Mouse (Mus musculus) urinary bladder, adult 18-20 months (tissue): ENCODE measurements around the gene Dnttip1.

Source experiments
- DNase-seq, 2 experiments: peaks; one replicate each; pipeline ENCODE4 v3.0.0; 2022; ENCODE audit warnings: low spot score in 2 of 2, mixed read lengths in 2 of 2

Dnttip1 gene

DNA sequence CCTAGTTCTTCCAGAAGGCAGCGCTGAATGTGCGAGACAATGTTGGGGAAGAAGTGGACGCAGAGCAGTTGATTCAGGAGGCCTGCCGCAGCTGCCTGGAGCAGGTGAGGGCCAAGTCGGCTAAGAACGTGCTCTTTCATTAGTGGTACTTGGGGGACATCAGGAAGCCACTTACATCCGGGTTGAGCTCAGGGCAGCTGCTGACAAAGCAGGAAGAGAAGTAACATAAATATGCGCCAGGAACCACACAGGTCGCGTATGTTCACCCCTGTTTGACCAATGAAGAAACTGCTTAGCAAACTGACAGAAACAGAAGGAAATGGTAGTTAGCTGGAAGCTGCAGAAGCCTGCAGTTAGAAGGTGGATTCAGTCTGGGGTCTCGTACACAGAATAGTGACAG lies 8.3 kb downstream of the Dnttip1 start:
- no peak for DNase-seq

GRCm38 (mm10) chr2:164754800-164755199 lies 9.0 kb downstream of the Dnttip1 start:
- DNase-seq = no peak

- DNase-seq = no peak
Observed at GRCm38 (mm10) chr2:164757841-164758240, 12.1 kb downstream of the Dnttip1 start.

- DNase-seq = no peak
Observed at GRCm38 (mm10) chr2:164758692-164759091, 12.9 kb downstream of the Dnttip1 start.

- no peak for DNase-seq
Observed at GRCm38 (mm10) chr2:164760059-164760833, 14.5 kb downstream of the Dnttip1 start.

DNA sequence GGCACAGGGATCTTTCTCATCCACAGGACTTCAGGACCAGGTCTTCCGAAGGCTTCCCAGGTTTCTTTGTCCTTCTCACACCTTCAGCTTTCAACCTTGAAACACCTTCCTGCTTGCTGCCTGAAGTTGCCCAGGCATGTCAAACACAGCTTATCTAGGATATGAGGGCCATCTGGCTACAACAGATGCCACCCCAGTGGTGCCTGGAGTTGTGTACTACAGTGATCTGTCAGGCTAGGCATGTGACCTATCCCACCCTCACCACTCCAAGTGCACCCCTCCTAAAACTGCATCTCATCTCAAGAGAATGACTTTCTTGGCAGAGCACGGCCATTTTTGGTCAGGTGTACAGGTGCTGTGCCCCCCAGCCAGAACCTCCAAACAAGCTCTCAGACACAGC lies 15.7 kb downstream of the Dnttip1 start:
- no peak for DNase-seq

- no peak for DNase-seq
Observed at GRCm38 (mm10) chr2:164761971-164762370, 16.2 kb downstream of the Dnttip1 start.

DNA sequence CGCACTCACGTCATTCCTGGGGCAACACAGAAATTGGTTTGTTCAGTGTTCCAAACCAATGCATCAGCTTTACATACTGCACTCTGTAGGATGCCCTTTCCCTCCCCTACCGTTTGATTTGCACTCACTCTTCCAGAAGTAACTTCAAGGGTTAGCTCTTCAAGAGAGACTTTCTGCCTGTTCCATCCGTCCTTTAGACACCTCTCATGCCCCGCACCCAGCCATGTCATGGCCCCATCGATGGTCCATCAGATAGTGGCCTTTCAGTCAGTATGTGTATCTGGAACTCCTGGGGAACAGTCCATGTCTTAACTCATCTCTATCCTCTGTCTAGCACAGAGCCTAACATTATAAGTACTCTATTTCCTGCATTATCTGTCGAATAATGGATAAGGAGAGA lies 16.8 kb downstream of the Dnttip1 start:
- DNase-seq = no peak

DNA sequence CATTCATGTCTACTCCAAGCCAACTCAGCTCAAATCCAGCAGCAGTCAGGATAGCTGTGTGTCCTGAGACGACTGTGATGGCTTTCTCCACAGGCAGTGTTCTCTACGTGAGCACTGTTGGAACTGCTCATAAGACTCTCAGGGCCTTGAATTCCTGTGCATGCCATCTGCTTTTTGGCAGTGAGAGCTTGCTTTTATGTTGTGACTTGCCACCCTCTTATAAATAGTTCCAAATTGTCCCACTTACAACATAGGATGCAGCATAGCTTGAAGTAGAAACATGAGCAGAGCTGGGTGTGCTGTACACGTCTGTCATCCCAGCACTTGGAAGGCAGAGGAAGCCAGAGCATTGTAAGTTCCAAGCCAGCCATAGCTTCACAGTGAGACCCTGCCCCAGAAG lies 20.1 kb downstream of the Dnttip1 start:
- DNase-seq = no peak

- DNase-seq = no peak
Observed at GRCm38 (mm10) chr2:164767812-164768540, 22.2 kb downstream of the Dnttip1 start.

GRCm38 (mm10) chr2:164769258-164770037 lies 23.7 kb downstream of the Dnttip1 start, which contains the start of gene Ube2c:
Gene Ube2c (plus strand): TSS chr2:164769898.
- peak; percentile 93 to 97 for DNase-seq

- no peak for DNase-seq
Observed at GRCm38 (mm10) chr2:164770279-164770678, 24.5 kb downstream of the Dnttip1 start.

DNA sequence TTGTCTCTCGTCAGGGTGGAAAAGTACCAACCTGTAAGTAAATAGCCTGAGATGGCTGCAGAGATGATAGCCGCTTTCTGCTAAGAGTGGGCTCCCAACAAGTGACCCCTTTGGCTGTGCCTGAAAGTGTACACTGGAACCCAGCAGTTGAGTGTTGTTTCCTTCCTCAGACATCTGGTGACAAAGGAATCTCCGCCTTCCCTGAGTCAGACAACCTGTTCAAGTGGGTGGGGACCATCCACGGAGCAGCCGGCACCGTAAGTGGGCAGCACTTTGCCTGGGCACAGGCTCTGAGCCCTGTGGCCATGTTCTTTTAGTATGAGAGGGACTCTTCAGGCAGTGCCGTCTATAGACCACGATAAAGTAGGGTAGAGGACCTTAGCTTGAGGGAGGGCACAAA lies 25.3 kb downstream of the Dnttip1 start:
- no peak for DNase-seq

- no peak for DNase-seq
Observed at GRCm38 (mm10) chr2:164773229-164773988, 27.6 kb downstream of the Dnttip1 start.

GRCm38 (mm10) chr2:164773989-164774364 lies 28.2 kb downstream of the Dnttip1 start:
- no peak for DNase-seq

DNA sequence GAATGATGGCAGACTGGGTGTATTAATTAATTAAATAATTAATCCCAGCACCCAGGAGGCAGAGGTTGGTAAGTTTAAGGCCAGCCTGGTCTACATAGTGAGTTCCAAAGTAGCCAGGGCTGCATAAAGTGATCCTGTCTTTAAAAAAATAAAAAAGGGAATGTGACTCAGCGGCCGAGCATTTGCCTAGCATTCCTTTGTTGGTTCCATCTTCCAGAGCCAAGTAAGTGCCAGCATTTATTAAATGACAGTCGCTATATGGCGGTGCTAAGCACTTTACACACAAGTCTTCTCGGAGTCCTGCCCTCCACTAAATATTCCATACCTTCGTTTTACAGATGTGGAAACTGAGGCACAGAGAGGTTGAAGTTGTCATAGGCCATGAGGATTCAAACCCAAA lies 30.3 kb downstream of the Dnttip1 start:
- no peak for DNase-seq

DNA sequence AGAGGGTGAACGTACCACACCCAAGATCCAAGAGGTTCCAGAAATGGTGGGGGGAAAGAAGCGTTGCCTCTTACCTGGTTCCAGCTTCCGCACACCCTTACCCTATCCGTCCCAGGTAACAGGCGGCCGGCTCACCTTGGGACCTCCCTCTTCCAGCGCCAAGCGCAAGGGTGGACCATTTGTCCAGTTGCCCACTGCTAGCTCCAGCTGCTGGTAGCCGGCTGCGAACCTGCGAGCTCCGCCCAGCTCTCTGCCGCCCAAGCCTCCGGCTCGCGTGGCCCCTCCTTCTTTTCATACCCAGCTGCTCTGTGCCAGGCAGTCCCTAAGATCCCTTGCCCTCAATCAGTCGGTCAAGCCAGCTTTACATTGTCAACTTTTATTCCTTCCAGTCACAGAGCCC lies 31.0 kb downstream of the Dnttip1 start:
- DNase-seq = no peak

DNA sequence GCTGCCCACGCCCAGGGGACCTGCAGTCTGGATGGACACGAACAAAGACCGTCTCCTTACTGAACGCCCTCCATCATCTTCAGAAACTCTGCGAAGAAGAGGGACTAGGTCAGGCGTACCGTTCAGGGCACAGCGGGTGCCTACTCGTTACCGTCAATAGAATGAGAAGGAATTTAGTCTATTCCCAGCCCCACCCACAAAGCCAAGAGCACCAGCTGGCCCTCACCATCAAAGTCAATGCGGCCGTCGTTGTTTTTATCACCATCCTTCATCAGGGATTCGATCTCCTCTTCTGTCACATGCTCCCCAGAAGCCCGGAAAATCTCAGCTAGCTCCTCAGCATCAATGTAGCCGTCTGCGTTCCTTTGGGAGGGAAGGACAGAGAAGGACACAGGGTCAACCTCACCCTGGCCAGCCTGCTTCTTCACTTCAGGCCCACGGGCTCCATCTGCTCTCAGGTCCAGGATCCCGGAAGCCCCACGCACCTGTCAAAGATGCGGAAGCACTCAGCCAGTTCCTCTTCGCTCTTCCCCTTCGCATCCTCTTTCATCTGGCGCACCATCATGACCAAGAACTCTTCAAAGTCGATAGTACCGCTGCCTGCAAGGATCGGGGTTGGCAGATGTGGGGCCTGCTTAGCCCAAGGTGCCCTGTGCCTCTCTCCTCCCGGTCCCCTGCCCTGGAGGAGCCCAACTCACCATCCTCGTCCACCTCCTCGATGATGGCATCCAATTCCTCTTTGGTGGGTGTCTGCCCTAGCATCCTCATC lies 31.6 kb downstream of the Dnttip1 start:
- no peak for DNase-seq

- DNase-seq = no peak
Observed at GRCm38 (mm10) chr2:164778015-164778287, 32.2 kb downstream of the Dnttip1 start.

DNA sequence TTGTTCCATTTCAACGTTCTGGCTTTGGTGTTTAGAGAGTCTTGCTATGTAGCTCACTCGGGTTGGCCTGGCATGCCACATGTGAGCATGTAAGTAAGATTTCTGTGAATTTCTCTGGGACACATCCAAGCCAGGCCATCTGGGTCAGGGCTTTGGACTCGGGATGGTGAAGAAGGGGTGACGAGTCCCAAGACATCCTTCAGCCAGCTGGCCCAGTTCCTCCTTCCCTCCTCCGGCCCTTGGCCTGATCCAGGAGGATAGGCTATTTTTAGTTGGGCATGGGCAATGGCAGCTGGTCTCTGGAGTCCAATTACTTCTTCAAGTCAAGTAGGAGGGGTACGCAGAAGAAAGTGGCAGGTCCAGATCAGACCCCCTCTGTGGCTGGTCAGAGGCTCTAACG lies 33.0 kb downstream of the Dnttip1 start:
- no peak for DNase-seq

- no peak for DNase-seq
Observed at GRCm38 (mm10) chr2:164779481-164780086, 33.8 kb downstream of the Dnttip1 start, which contains the start of gene Tnnc2. Gene Tnnc2 (minus strand): TSS chr2:164779967.
